Mouse (Mus musculus): ENCODE measurements around the gene Pigk.

Pigk gene

DNA sequence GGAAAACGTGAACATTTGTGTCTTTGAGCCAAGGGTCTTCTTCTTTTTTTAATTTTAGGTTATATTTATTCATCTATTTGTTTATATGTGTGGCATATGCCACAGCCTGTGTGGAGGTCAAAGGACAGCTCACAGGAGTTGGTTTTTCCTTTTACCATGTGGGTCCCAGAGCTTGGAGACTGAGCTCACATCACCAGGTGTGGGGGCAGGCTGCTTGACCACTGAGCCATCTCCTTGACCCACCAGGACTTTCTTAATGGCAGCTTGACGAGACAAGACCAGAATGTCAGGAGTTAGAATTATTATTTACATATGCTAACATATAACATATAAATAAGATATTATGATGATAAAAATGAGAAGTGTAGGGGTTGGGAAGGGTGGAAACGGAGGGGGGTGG lies 182.2 kb downstream of the Pigk start:
- in situ Hi-C loops (cut with MboI, MseI) = no loop called here

DNA sequence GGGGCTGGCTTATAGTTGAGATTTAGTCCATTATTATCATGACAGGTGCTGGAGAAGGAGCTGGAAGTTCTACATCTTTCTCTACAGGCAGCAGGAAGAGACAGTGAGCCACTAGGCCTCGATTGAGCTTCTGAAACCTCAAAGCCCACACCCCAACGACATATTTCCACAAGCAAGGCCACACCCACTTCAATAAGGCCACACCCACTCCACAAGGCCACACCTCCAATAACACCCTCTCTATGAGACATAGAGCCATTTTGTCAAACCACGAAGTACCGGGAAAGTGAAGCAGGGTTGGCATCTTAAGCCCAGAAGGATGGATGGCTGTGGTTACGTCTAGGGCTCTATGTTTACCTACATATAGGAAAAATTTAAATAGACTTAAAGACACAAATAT lies 183.3 kb downstream of the Pigk start:
- in situ Hi-C loops (cut with MboI, MseI) = no loop called here

- in situ Hi-C loops (cut with MboI, MseI) = no loop called here
These were observed 185.0 kb downstream of the Pigk start for GRCm38 (mm10) chr3:152898906-152899305.

DNA sequence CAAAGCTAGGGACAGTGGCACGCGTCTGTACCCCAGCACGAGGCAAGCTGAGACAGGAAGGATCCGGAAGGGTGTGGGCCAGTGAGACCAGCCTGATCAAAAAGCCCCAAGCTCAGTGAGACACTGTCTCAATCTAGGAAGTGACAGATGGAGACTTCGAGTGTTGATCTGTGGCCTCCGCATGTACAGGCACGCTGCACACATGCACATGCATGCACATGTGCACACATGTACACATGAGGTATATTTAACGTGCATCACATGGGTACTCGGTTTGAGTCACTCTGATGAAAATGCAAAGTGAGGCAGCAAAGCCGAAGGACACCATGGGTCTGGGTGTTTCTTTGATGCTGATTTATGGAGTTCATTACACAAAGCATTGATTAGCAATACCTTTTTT lies 191.1 kb downstream of the Pigk start:
- in situ Hi-C loops (cut with MboI, MseI) = no loop called here

DNA sequence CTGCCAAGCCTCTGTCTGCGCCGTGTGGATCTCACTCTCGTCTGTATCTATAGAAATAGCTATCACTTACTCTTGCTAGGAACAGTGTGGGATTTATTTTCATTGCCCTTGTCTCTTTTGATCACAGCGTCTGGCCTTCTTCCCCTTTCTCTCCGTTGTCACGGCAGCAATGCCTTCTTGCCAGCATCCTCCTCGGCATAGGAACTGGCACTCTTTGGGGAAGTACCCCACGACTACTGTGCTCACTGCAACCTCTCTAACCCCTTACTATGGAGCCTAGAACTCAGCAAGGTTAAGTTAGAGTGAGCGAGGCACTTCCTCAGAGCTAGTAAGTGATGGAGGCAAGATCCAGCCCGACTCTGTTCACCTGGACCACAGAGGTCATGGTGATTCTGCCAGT lies 191.9 kb downstream of the Pigk start:
- in situ Hi-C loops (cut with MboI, MseI) = no loop called here

DNA sequence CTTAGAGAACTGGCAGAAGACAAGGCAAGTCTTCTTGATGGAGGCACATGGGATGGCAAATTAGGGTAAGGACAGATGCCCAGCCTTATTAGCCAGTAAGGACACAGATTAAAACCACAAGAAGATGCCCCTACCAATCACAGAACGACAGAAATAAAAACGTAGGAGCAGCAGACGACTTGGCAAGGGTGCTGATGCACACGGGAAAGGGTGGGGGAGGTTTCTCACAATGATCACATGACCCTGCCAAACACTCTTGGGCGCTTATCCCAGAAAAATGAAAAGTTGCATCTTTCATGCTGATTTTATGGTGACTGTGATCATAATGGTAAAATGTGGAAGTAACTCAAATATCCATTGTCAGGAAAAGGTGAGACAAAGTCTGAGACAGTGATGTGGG lies 193.2 kb downstream of the Pigk start:
- in situ Hi-C loops (cut with MboI, MseI) = no loop called here

DNA sequence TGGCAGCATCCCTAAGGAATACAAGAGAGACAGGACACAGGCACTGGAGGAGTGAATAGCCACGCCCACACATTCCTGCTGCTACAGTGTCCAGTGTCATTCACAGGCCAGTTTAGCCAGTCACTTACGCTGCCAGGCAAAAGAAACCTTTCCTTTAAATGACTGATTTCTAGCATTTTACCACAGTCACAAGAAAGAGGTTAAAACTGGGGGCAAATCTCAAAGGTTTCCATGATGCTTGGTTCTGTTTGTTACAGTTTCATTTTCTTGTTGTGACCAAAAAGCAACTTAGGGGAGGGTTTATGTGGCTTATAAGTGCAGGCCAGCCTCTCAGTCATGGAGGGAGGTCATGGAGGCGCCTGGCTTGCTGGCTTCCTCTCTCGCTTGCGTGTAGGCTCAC lies 193.8 kb downstream of the Pigk start:
- in situ Hi-C loops (cut with MboI, MseI) = no loop called here

DNA sequence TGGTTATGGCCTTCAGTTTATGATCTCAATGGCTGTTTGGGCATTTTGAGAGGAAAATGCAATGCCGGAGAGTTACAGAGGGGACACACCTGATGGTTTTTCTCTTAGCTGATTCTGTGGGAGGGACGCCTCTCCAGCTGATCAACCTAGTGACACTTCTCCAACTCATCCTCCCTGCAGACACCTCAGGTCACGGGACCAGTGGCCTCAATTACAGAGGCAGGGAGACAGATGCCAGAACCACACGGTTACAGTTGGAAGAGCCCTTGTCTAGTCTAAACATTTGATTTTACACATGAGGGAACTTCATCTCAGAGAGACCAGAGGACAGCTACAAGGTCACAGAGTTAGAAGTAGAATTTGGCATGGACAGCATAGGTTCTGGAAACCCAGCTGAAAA lies 197.7 kb downstream of the Pigk start:
- in situ Hi-C loops (cut with MboI, MseI) = no loop called here

DNA sequence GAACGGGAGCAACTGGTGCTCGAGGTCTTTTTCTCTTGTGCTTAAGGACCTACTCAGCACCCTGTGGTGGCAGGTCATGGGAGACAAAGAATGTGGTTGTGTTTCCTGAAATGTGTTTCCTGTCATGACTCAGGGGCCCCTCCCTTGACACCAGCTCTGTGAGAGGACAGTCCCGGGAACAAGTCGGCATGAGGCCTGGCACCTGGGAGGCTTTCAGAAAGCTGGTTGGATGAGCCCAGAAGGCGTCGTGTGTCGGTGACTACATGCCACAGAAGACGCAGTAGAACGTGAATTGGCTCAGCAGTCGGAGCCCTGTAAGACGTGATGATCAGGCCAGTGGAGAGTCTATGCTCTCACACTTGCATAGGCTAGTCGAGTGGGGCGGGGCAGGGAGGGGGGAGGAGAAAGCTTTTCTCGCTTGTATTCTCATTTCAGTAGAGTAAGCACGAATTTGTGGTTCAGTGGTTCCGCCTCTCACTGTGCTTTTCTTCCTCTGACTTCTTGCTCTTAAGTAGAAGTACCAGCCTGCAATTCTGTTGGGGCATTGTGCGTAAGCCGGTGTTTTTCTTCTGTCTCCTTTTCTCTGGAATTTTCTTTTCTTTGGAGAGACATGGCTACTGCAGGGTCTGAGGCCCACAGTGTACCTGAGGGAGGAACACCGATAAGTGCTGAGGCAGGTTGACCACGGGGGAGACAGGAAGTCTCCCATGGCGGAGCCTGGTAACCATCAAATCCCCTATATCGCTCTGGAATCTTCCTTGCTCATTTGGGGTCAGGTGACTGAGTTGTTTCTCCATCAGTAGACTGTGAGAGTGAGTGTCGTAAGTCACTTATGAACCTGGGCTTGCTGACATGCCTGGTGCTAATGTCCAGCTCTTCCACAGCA lies 198.6 kb downstream of the Pigk start:
- in situ Hi-C loops (cut with MboI, MseI) = no loop called here

DNA sequence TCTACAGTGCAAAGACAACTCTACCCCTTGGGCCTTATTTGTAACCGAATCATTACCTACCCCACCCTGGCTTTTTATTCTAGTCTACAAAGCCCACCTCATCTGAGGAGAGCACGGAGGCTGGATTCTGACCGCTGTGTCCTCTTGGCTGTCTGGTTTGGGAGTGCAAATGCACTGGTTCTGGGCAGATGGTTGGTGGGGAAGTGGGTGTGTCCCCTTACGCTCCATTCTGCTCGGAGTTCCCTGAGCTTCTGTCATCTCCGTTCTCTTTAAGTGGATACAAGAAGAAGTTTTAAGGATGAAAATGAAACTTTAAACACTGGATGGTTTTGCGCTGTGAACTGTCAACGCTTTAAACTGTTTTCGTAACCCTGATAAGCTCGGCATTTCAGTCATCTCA lies 199.2 kb downstream of the Pigk start:
- in situ Hi-C loops (cut with MboI, MseI) = no loop called here

DNA sequence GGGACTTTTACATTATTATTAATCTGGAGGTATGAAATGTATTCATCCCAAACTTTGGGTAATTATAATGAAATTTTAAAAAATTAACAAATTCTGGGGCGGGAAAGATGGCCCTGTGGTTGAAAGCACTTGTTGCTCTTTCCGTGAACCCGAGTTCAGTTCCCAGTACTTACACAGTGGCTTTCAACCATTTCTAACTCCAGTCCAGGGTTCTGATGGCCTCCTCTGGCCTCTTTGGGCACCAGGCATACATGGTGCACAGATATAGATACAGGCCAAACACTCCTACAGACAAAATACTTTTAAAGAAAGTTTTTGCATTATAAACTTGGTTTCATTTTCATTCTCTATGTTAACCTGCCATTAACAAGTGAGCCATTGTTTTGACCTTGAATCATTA lies 199.7 kb downstream of the Pigk start:
- in situ Hi-C loops (cut with MboI, MseI) = no loop called here

- in situ Hi-C loops (cut with MboI, MseI) = no loop called here
These were observed 200.5 kb downstream of the Pigk start for GRCm38 (mm10) chr3:152914376-152914775.

DNA sequence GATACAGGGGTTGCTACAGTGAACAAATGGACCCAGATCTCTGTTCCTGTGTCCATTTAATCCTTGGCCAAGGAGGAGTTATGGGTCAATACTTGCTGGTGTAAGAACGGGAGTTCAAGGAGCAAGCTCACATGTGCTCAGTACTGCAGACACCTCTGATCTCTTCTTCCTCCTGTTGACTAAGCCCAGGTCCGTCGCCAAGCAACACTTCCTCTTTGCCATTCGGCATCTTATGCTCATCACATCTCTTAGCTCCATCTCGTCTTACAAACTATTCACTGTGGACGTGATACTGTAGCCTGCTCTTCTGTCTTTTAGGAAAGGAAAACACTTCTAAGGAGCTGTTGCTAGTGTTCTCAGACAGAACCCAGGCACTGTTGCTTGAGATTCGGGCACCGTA lies 203.7 kb downstream of the Pigk start:
- in situ Hi-C loops (cut with MboI, MseI) = no loop called here

- in situ Hi-C loops (cut with MboI, MseI) = no loop called here
These were observed 205.2 kb downstream of the Pigk start for GRCm38 (mm10) chr3:152919101-152919500.

DNA sequence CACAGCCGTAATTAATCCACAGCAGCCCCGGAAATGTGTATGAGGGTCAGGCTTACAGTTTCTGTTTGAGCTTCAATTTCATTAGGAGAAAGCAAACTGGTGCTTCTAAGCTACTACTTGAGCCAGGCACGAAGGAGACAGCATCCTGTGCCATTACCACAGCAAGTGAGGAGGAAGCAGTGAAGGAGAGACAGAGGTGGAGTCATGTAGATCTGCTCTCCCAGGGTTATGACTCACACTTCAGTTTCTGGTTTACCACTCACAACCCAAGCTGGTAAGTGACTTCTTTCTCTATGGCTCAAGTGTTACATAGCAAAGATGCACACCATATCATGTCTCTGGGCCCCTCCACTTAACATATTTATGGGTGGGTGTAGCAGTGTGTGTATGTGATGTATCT lies 206.5 kb downstream of the Pigk start:
- in situ Hi-C loops (cut with MboI, MseI) = no loop called here

GRCm38 (mm10) chr3:152923530-152923929 lies 209.6 kb downstream of the Pigk start:
- in situ Hi-C loops (cut with MboI, MseI) = no loop called here

- in situ Hi-C loops (cut with MboI, MseI) = no loop called here
These were observed 211.5 kb downstream of the Pigk start for GRCm38 (mm10) chr3:152925364-152925763.

DNA sequence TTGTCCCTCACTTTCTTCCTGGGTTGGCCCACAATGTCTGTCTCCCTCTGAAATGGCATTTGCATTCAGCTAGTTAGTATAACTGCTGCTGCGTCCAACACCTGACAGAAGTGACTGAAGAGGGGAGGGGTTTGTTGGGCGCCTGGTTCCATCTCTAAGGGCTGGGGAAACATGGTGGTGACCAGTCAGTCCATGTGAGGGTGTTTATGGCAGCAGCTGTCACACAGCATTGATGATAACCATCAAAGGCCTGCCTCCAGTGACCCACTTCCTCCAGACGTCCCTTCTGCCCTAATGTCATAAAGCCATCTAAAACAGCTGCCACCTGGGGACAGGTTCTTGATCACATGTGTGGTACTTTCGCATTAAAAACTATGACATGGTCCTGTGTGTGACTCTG lies 212.3 kb downstream of the Pigk start:
- in situ Hi-C loops (cut with MboI, MseI) = no loop called here

- in situ Hi-C loops (cut with MboI, MseI) = no loop called here
These were observed 214.5 kb downstream of the Pigk start for GRCm38 (mm10) chr3:152928287-152928975.

DNA sequence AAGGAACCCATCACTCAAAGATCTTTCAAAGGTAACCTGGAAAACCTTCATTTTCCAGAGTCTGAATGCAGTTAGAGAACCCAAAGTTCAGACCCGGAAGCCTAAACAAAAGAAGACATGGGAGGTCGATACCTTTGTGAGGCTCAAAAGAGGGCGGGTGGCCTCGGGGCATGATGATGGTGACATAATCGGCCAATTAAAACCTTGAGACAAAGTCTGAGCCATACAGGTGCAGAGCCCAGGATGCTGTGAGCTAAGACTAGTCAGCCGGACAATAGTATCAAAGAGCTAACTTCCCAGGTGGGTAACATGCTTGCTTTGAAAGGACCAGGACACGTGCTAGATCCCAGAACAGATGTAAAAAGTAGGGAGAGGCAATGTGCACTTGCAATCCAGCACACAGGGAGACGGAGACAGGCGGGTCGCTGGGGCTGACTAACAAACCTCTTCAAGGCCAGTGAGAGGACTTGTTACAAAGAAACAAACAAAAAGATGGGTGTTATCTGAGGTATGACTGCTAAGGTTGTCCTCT lies 215.4 kb downstream of the Pigk start:
- in situ Hi-C loops (cut with MboI, MseI) = no loop called here

- in situ Hi-C loops (cut with MboI, MseI) = no loop called here
These were observed 215.9 kb downstream of the Pigk start for GRCm38 (mm10) chr3:152929788-152930281.

- in situ Hi-C loops (cut with MboI, MseI) = no loop called here
These were observed 217.5 kb downstream of the Pigk start for GRCm38 (mm10) chr3:152931354-152931753.

DNA sequence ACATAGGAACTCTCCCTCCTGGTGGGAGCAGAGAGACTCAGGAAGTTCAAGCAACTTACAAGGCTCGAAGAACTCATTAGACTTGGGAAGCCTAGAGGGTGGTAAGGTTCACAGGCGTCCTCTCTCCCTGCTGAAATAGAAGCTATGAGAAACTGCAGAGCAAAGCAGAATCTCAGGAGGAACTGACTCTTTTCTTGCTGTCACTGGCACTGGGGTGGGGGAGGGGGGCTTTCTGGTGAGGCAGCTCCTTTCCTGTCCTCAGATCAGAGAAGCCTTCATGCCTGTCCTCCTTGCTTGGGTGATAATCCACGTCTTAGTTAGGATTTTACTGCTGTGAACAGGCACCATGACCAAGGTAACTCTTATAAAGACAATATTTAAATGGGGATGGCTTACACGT lies 218.2 kb downstream of the Pigk start:
- in situ Hi-C loops (cut with MboI, MseI) = no loop called here

Data from regulatory T cell (primary cell).